Mouse (Mus musculus): ENCODE results near the gene Efhc1. TPM values are rescaled to one million over a fixed set of nuclear protein-coding genes. Genes with fewer than 3 reads are reported as not detected.
A peak's percentile ranks its signal among the peaks of the same experiment; 100 is the strongest.

Gene Efhc1
- polyA plus RNA-seq, 1 experiment from 2014 or later: 1.8 TPM

DNA sequence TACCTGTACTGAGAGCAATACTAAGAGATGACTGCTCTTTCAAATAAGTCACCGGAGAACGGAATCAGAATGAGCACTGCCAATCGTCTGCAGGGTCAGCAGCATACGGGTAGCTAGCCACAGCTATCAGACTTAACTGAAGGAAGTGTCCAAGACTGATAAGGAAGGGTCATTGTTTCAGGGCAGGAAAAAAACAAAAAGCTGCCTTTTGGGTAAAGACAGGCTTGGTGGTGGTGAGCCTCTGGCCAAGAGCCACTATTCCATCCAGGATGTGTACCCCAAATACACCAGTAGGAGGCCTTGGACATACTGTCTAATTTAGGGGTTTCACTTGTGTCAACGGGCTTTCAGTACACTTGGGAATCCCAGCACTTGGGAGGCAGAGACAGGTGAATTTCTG lies 42.9 kb downstream of the Efhc1 start:
- 91% methylated on average over 5 of the region's 5 CpGs for WGBS

DNA sequence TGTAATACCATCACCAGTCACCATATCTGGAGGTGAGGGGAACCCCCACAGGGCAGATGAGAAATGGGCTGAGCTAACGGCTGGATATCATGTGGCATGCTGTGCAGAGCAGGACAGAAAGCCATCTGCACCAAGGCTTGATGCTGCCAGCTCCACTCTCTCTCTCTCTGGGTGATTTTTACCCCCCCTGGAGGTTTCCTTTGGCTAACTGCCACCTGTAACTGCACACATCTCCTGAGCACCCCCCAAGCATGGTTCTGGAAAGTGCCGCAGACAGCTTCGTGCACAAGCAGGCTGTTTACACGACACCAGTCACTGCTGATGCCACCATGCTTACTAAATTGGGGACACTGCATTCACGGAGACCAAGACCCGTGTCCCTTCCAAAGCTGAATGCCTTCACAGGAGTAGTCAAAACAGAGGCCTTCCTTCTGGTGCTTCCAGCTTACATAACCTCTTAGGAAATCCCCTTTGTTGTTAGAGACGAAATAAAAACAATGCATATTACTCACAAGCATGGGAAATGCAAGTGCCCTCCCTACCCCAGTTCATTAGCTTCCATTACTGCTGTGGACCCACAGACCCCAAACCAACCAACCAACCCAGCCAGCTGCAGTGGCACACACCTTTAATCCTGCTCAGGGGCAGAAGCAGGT lies 44.0 kb downstream of the Efhc1 start:
- 66% methylated on average over 7 of the region's 7 CpGs for WGBS

More for the DNA sequence above, 42.9 kb downstream of the Efhc1 start:
- no peaks in the 10 kb centered on the region for H3K9me3 ChIP-seq
- H3K36me3 ChIP-seq: no peaks in the 10 kb centered on the region
- no peaks in the 10 kb centered on the region for H3K27me3 ChIP-seq
- H3K9ac ChIP-seq (replicated peaks): no peak overlapping the region
- no peak overlapping the region for H3K4me2 ChIP-seq (replicated peaks)
- no peak overlapping the region for H3K4me3 ChIP-seq
- ATAC-seq (ENCODE audit: low FRiP score, low read depth): no peak
- H3K27ac ChIP-seq (replicated peaks): no peak overlapping the region
- H3K4me1 ChIP-seq: peaks cover 5% of the 10 kb centered on the region; the same call in 1 of the 2 replicates

DNA sequence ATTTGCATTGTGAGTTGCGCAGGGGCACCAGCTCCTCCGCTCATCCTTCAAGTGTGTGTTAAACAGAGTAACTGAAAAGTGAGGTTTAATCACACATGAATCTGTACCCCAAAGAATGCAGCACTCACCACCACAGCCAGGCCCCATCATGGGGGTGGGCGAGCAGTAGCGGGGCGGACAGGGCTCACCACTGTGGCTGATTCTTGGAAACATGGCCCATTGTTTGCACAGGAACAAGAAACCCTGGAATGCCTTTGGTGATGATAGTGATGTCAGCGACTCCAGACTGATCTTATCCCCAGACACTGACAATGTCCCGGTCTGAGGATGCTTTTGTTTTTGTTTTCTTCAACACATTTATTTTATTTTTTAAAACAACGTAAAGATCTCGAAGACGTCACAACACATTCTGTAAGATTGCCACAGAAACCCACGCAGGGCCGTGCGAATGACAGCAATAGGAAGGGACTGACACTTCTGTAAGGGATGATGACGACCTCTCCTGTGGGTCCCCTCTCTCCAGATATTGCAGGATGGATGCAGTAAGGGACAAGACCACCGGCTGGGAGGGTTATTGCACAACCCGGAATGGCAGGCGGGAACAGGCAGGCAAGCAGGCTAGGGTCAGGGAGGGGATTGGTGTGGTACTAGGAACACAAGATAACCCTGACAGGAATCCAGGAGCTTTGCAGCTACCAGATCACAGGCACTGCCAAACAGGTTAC lies 45.3 kb downstream of the Efhc1 start:
- Histone ChIP-seq H3K9ac (replicated peaks) (no peak overlapping the region), H3K27me3 (no peaks in the 10 kb centered on the region), H3K4me2 (replicated peaks) (no peak overlapping the region), H3K36me3 (peaks cover 9% of the 10 kb centered on the region), H3K27ac (replicated peaks) (0 out of 2 replicates have a peak overlapping the region, but pooled peaks have one; percentile 15), H3K4me1 (peaks cover 5% of the 10 kb centered on the region; the same call in 1 of the 2 replicates), H3K9me3 (no peaks in the 10 kb centered on the region), H3K4me3 (no peak overlapping the region)
- ATAC-seq (ENCODE audit: low FRiP score, low read depth): peak; percentile 42; the same call in 1 of the 2 replicates
- 55% methylated on average over 17 of the region's 17 CpGs for WGBS

More for the DNA sequence above, 44.0 kb downstream of the Efhc1 start:
- H3K9me3 ChIP-seq: no peaks in the 10 kb centered on the region
- H3K27ac ChIP-seq (replicated peaks): no peak overlapping the region
- ATAC-seq (ENCODE audit: low FRiP score, low read depth): no peak
- H3K9ac ChIP-seq (replicated peaks): no peak overlapping the region
- H3K4me1 ChIP-seq: peaks cover 5% of the 10 kb centered on the region; the same call in 1 of the 2 replicates
- no peak overlapping the region for H3K4me3 ChIP-seq
- H3K36me3 ChIP-seq: peaks cover 4% of the 10 kb centered on the region; the same call in 1 of the 2 replicates
- no peak overlapping the region for H3K4me2 ChIP-seq (replicated peaks)
- no peaks in the 10 kb centered on the region for H3K27me3 ChIP-seq

DNA sequence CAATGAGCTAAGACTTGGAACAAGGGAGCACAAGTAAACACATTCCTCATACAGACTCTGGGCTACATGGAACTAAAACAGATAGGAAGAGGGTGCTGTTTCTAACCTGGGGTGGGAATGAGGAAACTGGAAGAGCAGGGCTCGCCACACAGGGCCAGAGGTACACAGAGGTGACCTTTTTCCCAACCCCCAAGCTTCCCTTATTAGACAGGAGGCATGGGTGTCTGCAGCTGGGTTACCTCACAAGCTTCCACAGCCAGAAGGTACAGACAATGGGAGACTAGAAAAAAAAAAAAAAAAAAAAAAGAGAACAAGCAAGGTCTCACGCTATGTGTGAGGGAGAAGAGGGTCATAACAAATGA lies 45.9 kb downstream of the Efhc1 start:
- no peak overlapping the region for H3K9ac ChIP-seq (replicated peaks)
- H3K9me3 ChIP-seq: no peaks in the 10 kb centered on the region
- no peak overlapping the region for H3K4me2 ChIP-seq (replicated peaks)
- H3K4me3 ChIP-seq: no peak overlapping the region
- peaks cover 9% of the 10 kb centered on the region for H3K36me3 ChIP-seq
- WGBS: 81% methylated on average over 2 of the region's 2 CpGs
- no peak for ATAC-seq (ENCODE audit: low FRiP score, low read depth)
- H3K4me1 ChIP-seq: peaks cover 5% of the 10 kb centered on the region; the same call in 1 of the 2 replicates
- H3K27me3 ChIP-seq: no peaks in the 10 kb centered on the region
- H3K27ac ChIP-seq (replicated peaks): 0 out of 2 replicates have a peak overlapping the region, but pooled peaks have one; percentile 15

DNA sequence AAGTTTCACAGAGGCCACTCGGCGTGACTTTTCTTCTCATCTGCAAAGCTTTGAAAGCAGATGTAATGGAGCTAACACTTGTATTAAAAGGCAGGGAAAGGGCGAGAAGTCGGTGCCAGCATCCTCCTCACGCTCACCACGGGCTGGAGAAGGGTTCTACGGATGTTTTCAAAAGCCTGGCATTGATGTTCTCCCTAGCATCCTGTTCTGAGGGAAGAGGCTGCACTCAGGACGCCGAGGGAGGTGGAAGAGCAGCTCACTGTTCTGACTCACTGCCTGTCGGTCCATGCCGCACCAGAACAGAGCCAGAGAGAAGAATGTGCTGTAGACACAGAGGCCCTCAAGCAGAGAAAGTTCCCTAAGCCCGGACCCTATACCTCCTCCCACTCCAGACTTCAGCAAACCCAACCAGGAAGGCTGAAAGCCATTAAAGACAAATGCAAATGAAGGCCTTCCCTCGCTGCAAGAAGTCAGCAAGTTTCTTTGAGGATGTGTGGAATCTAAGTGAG lies 46.5 kb downstream of the Efhc1 start:
- no peaks in the 10 kb centered on the region for H3K9me3 ChIP-seq
- H3K4me1 ChIP-seq: peaks cover 5% of the 10 kb centered on the region; the same call in 1 of the 2 replicates
- H3K36me3 ChIP-seq: peaks cover 14% of the 10 kb centered on the region
- no peak overlapping the region for H3K4me3 ChIP-seq
- no peak overlapping the region for H3K27ac ChIP-seq (replicated peaks)
- H3K9ac ChIP-seq (replicated peaks): no peak overlapping the region
- no peaks in the 10 kb centered on the region for H3K27me3 ChIP-seq
- H3K4me2 ChIP-seq (replicated peaks): no peak overlapping the region
- ATAC-seq (ENCODE audit: low FRiP score, low read depth): no peak
- WGBS: 57% methylated on average over 13 of the region's 13 CpGs

DNA sequence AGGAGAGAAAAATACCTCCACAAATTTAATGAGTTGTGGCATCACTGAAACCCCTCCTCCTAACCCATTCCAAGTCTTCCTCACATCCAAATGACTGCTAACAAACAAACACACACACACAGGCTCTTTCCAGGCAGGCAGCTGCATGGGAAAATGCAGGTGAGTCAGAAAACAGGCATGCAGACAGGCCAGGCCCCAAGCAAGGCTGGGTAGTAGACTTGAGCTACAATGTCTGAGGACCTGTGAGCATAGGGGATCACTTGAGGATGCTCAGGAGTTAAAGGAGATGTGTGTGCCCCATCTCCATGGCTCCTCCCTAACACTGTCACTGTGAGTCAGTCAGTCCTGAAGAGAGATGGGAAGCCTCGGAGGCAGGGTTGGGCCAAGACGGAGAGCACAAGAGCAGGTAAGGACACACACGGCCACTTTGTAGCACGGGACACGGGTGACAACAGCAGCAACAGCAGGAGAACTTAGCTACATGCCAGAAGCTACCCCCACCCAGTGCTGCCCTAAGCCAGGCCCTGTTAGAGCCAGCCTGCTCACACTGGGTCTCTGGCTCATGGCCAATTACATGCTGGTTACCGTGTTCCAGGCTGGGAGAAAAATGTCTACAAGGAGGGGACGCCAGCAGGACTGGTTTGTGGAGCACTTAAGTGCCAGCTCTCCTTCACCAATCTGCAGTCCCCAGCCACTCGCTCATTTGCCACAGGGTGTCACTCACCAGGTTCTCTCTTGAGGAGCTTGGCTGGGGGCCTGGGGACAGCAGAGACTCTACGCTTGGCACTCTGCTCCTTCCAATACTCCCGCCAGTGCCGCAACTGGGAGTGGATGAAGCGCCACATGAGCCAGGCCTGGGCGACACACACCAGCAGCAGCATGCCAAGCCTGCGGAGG lies 51.1 kb downstream of the Efhc1 start:
- Histone ChIP-seq H3K4me2 (replicated peaks) (no peak overlapping the region), H3K9me3 (no peaks in the 10 kb centered on the region), H3K27ac (replicated peaks) (no peak overlapping the region), H3K36me3 (peaks cover 20% of the 10 kb centered on the region), H3K27me3 (no peaks in the 10 kb centered on the region), H3K4me3 (no peak overlapping the region), H3K9ac (replicated peaks) (no peak overlapping the region), H3K4me1 (no peaks in the 10 kb centered on the region)
- ATAC-seq (ENCODE audit: low FRiP score, low read depth): 0 out of 2 replicates have a peak, but pooled peaks have one; percentile 24
- 94% methylated on average over 14 of the region's 14 CpGs for WGBS

DNA sequence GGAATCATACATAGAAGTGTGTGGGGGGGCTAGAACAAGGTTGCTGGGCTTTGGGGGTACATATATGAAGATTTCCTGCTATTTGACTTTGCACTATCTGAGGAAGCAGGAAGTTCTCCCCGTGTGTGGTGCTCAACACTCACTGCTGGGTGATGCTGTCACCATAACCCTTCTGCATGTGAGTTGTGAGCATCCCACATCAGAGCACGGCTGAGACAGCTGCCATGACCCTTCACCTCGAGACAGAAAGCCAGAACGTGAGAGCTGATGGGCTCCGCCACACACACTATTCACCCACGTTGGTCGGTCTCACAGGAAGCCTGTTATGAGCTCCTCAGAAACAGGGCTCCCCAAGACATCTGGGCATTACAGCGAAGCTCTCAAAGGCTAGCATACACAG lies 53.2 kb downstream of the Efhc1 start:
- H3K27ac ChIP-seq (replicated peaks): no peak overlapping the region
- H3K36me3 ChIP-seq: peaks cover 20% of the 10 kb centered on the region
- H3K4me1 ChIP-seq: no peaks in the 10 kb centered on the region
- no peak overlapping the region for H3K4me3 ChIP-seq
- H3K4me2 ChIP-seq (replicated peaks): no peak overlapping the region
- ATAC-seq (ENCODE audit: low FRiP score, low read depth): no peak
- 87% methylated on average over 8 of the region's 8 CpGs for WGBS
- no peaks in the 10 kb centered on the region for H3K9me3 ChIP-seq
- no peak overlapping the region for H3K9ac ChIP-seq (replicated peaks)
- H3K27me3 ChIP-seq: no peaks in the 10 kb centered on the region

DNA sequence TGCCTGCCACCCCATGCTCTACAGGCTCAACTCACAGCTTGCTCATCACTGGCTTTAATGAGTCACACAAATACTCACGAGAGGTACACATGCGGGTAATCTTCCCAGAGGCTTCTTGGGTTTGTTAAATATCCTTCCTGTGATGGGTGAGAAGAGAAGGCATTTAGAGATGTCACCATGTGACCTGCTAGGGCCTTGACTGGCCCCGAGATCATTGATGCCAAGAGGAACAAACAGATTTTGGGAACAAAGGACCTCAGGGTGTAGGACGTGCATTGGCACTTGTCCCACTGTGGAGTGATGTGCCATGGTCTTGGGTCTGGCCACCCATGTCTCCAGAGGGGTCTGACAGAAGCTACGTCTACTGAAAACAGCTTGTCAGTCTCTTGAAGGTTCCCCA lies 55.3 kb downstream of the Efhc1 start:
- WGBS: 89% methylated on average over 5 of the region's 5 CpGs
- Histone ChIP-seq H3K9me3 (no peaks in the 10 kb centered on the region), H3K27me3 (no peaks in the 10 kb centered on the region), H3K36me3 (peaks cover 15% of the 10 kb centered on the region; the same call in 1 of the 2 replicates), H3K9ac (replicated peaks) (no peak overlapping the region), H3K27ac (replicated peaks) (no peak overlapping the region), H3K4me1 (no peaks in the 10 kb centered on the region), H3K4me2 (replicated peaks) (no peak overlapping the region), H3K4me3 (no peak overlapping the region)
- ATAC-seq (ENCODE audit: low FRiP score, low read depth): no peak

DNA sequence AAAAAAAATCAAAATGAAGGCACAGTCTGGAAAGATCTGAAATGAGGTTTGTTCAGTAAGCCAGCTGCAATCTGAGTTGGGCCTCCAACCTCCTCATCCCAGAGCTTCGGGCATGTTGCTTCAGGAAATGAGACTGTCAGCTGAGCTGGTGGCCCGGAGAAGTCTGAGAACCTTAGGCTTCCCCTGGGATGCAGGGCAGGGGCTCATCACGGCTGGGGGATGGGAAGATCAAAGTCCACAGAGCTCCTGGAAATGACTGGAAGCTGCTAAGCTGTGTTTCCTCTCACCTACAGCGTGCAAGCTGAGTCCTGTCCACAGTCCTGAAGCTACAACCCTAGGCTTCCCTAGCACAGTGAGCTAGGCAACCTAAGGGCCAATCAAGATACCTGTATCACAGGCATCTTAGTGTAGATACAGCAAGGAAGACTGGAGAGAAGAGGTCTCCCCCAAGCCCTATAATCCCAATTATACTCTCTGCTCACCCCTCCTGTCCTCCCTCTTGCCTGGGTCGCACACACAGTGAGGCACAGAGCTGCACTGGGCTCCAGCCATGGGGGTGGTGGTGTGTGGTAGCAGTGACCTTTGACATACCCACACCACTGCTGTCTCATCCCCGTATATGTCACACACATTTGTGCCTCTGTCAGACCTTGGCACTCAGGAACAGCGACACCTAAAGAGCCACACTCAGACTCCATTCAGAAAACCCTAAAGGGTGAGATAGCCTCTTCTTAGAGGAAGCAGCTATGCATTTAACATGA lies 56.7 kb downstream of the Efhc1 start:
- no peaks in the 10 kb centered on the region for H3K9me3 ChIP-seq
- no peak overlapping the region for H3K4me2 ChIP-seq (replicated peaks)
- H3K9ac ChIP-seq (replicated peaks): no peak overlapping the region
- no peak for ATAC-seq (ENCODE audit: low FRiP score, low read depth)
- H3K4me3 ChIP-seq: no peak overlapping the region
- peaks cover 19% of the 10 kb centered on the region; the same call in 1 of the 2 replicates for H3K36me3 ChIP-seq
- 88% methylated on average over 7 of the region's 7 CpGs for WGBS
- H3K27ac ChIP-seq (replicated peaks): no peak overlapping the region
- H3K27me3 ChIP-seq: no peaks in the 10 kb centered on the region
- no peaks in the 10 kb centered on the region for H3K4me1 ChIP-seq

DNA sequence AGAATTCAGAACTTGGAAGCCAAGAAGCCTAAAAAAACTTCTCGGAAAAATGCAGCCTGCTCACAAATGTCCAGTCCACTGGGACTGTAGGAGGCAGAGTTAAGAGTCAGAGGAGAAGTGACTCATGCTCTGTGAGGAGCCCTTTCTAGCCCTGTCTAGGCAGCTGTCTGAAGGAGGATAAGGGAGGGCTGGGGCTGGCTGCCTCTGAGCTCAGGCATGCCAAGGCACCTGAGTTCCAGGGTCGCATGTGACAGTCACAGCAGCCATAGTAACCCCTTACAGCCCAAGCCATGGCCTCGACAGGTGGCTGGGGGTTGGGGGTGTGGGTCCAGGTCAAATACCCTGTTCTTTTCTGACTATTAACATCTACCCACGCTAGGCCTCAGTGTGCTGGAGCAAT lies 57.5 kb downstream of the Efhc1 start:
- H3K4me1 ChIP-seq: no peaks in the 10 kb centered on the region
- H3K9ac ChIP-seq (replicated peaks): no peak overlapping the region
- H3K27me3 ChIP-seq: no peaks in the 10 kb centered on the region
- H3K4me2 ChIP-seq (replicated peaks): no peak overlapping the region
- no peaks in the 10 kb centered on the region for H3K9me3 ChIP-seq
- no peak for ATAC-seq (ENCODE audit: low FRiP score, low read depth)
- H3K27ac ChIP-seq (replicated peaks): no peak overlapping the region
- peaks cover 13% of the 10 kb centered on the region; the same call in 1 of the 2 replicates for H3K36me3 ChIP-seq
- 82% methylated on average over 4 of the region's 4 CpGs for WGBS
- H3K4me3 ChIP-seq: no peak overlapping the region

DNA sequence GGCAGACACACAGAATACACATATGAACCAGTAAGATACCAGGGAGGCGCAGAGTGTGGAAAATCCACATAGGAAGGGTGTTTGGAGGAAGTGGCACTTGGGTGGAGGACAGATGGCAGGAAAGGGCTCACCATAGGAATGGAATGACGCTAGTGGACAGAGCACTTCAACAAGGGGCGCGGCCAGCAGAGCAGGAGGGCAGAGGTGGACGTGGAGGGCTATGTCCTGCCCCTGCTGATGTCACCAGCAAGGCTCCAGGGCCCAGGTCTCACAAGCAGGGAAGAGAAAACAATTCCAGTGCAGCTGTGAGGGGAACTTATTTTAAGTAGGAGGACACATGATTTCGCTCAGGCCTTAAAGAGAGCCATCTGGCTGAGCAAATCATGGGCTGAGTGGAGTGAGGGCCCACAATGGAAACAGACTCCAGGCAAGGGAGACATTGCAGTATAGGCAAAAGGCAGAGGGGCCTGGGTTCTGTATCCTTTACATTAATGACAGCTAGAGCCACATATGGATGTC lies 58.9 kb downstream of the Efhc1 start:
- no peak for ATAC-seq (ENCODE audit: low FRiP score, low read depth)
- Histone ChIP-seq H3K4me2 (replicated peaks) (no peak overlapping the region), H3K9ac (replicated peaks) (no peak overlapping the region), H3K4me1 (no peaks in the 10 kb centered on the region), H3K27ac (replicated peaks) (no peak overlapping the region), H3K9me3 (no peaks in the 10 kb centered on the region), H3K36me3 (peaks cover 13% of the 10 kb centered on the region; the same call in 1 of the 2 replicates), H3K27me3 (no peaks in the 10 kb centered on the region), H3K4me3 (no peak overlapping the region)
- whole genome bisulfite sequencing: 81% methylated on average over 6 of the region's 6 CpGs
